9 mouse cellular contexts compared by ENCODE assay signal in genomic region chr10:77468675-77469074, GRCm38 (mm10).
"Had no signal": no experiment of that assay in that cellular context is flagged by ENCODE, and none has a peak within 500 bp of the region (broad histone marks: within the 10 kb centered on the region; RNA-seq: fewer than 3 reads in every experiment).

No protein-coding gene starts in this region.

- H3K9me3 ChIP-seq: lung, embryonic 15.5 days; neural tube, embryonic 12.5 days had no signal

- H3K27ac ChIP-seq: layer of hippocampus, adult 2 months; lung, embryonic 15.5 days; neural tube, embryonic 12.5 days; stomach, postnatal 0 days had no signal

- H3K4me2 ChIP-seq: liver, embryonic 11.5 days; lung, embryonic 15.5 days; neural tube, embryonic 12.5 days had no signal

- H3K4me3 ChIP-seq: layer of hippocampus, adult 2 months; lung, embryonic 15.5 days; neural tube, embryonic 12.5 days had no signal

- DNase-seq: left cerebral cortex, postnatal 4 days; lung, postnatal 36 days; midbrain, embryonic 14.5 days; thymus, postnatal 4 days had no signal

- H3K4me1 ChIP-seq: neural tube, embryonic 12.5 days had no signal

- H3K9ac ChIP-seq: lung, embryonic 15.5 days; neural tube, embryonic 12.5 days had no signal

- H3K27me3 ChIP-seq: lung, embryonic 15.5 days; neural tube, embryonic 12.5 days had no signal

- H3K36me3 ChIP-seq: lung, embryonic 15.5 days; neural tube, embryonic 12.5 days had no signal
